Mouse (Mus musculus) MEL (cell line): ENCODE measurements around the gene Msh3. TPM values are rescaled to one million over a fixed set of nuclear protein-coding genes. Genes with fewer than 3 reads are reported as not detected.

ENCODE experiments used
- DNase-seq: peaks from one replicate; pipeline ENCODE4 v3.0.0; 2011; ENCODE audit warnings: low read depth, low spot score
- H3K27ac ChIP-seq: 2 replicates; pipeline ENCODE4 v1.5.1; 2012; ENCODE audit warnings: low read depth, mild to moderate bottlenecking, control low read depth, low read length, moderate library complexity; ENCODE audit not compliant: control insufficient read depth
- H3K27me3 ChIP-seq, 2 experiments: fragments of 150-350 bp in 1 of 2; sonication (generic) in 1 of 2; 2 replicates each; pipeline ENCODE4 v1.6.1; 2012; ENCODE audit warnings: low read length in 2 of 2, mild to moderate bottlenecking in 2 of 2, improper control_type of control experiment in 1 of 2, moderate library complexity in 1 of 2; ENCODE audit not compliant: insufficient read depth in 2 of 2, control insufficient read depth in 1 of 2
- H3K36me3 ChIP-seq, 2 experiments: 2 replicates each; pipeline ENCODE4 v1.6.1; 2012 to 2014; ENCODE audit warnings: low read length in 2 of 2, improper control_type of control experiment in 1 of 2, inconsistent platforms in 1 of 2, mild to moderate bottlenecking in 1 of 2; ENCODE audit not compliant: insufficient read depth in 2 of 2, control insufficient read depth in 1 of 2
- H3K4me1 ChIP-seq, 2 experiments: fragments of 150-350 bp in 1 of 2; sonication (generic) in 1 of 2; 2 replicates each; pipeline ENCODE4 v1.6.1; 2012; ENCODE audit warnings: low read length in 2 of 2, improper control_type of control experiment in 1 of 2, mild to moderate bottlenecking in 1 of 2; ENCODE audit not compliant: insufficient read depth in 2 of 2, control insufficient read depth in 1 of 2
- H3K4me3 ChIP-seq, 2 experiments: fragments of 150-350 bp in 1 of 2; sonication (generic) in 1 of 2; 2 replicates each; pipeline ENCODE4 v1.5.1; 2012; ENCODE audit warnings: low read depth in 2 of 2, low read length in 2 of 2, mild to moderate bottlenecking in 2 of 2, moderate library complexity in 2 of 2, control low read depth in 1 of 2, improper control_type of control experiment in 1 of 2; ENCODE audit not compliant: control insufficient read depth in 1 of 2, insufficient read depth in 1 of 2
- H3K79me2 ChIP-seq: 2 replicates; pipeline ENCODE4 v1.6.1; 2012; ENCODE audit warnings: mild to moderate bottlenecking, low read length, moderate library complexity; ENCODE audit not compliant: control insufficient read depth, poor library complexity, insufficient read depth
- H3K9ac ChIP-seq: 2 replicates; pipeline ENCODE4 v1.6.1; 2012; ENCODE audit warnings: low read depth, mild to moderate bottlenecking, control low read depth, low read length, moderate library complexity; ENCODE audit not compliant: control insufficient read depth, poor library complexity, severe bottlenecking
- H3K9me3 ChIP-seq: fragments of 150-350 bp; sonication (generic); replicated peaks from 2 replicates; pipeline ENCODE4 v1.6.1; 2012; ENCODE audit warnings: mild to moderate bottlenecking, low read length, improper control_type of control experiment, moderate library complexity; ENCODE audit not compliant: insufficient read depth
- BHLHE40 ChIP-seq: IDR thresholded peaks from 2 replicates; pipeline ENCODE4 v1.6.1; 2012; ENCODE audit warnings: low read depth, mild to moderate bottlenecking, inconsistent platforms, low read length, improper control_type of control experiment, borderline replicate concordance
- CHD1 ChIP-seq: IDR thresholded peaks from 2 replicates; pipeline ENCODE4 v1.6.1; 2012; ENCODE audit warnings: low read depth, mild to moderate bottlenecking, inconsistent platforms, low read length, improper control_type of control experiment
- E2F4 ChIP-seq: IDR thresholded peaks from 2 replicates; pipeline ENCODE4 v1.6.1; 2011; ENCODE audit warnings: low read depth, low read length, improper control_type of control experiment, borderline replicate concordance
- ELF1 ChIP-seq: IDR thresholded peaks from 2 replicates; pipeline ENCODE4 v1.6.1; 2014; ENCODE audit warnings: low read depth, mild to moderate bottlenecking, inconsistent platforms, low read length, improper control_type of control experiment, moderate library complexity
- KAT2A ChIP-seq: conservative IDR thresholded peaks from 2 replicates; pipeline ENCODE4 v1.6.1; 2012; ENCODE audit warnings: low read depth, low read length, improper control_type of control experiment, inconsistent platforms
- MAX ChIP-seq: IDR thresholded peaks from 2 replicates; pipeline ENCODE4 v1.6.1; 2011; ENCODE audit warnings: low read length, improper control_type of control experiment
- MAZ ChIP-seq: IDR thresholded peaks from 2 replicates; pipeline ENCODE4 v1.6.1; 2012; ENCODE audit warnings: low read depth, mild to moderate bottlenecking, inconsistent platforms, low read length, improper control_type of control experiment
- MXI1 ChIP-seq: IDR thresholded peaks from 2 replicates; pipeline ENCODE4 v1.6.1; 2011; ENCODE audit warnings: mild to moderate bottlenecking, low read depth, low read length, improper control_type of control experiment
- MYB ChIP-seq: IDR thresholded peaks from 2 replicates; pipeline ENCODE4 v1.6.1; 2011; ENCODE audit warnings: mild to moderate bottlenecking, low read depth, low read length, improper control_type of control experiment
- MYC ChIP-seq: IDR thresholded peaks from 2 replicates; pipeline ENCODE4 v1.6.1; 2011; ENCODE audit warnings: low read depth, mild to moderate bottlenecking, low read length, improper control_type of control experiment, moderate library complexity
- NRF1 ChIP-seq: IDR thresholded peaks from 2 replicates; pipeline ENCODE4 v1.6.1; 2014; ENCODE audit warnings: low read depth, mild to moderate bottlenecking, inconsistent platforms, low read length, improper control_type of control experiment, moderate library complexity; ENCODE audit not compliant: poor library complexity, insufficient read depth, severe bottlenecking
- POLR2A ChIP-seq, 2 experiments: IDR thresholded peaks; 2 replicates each; pipeline ENCODE4 v1.6.1; 2011 to 2012; ENCODE audit warnings: low read length in 2 of 2, mild to moderate bottlenecking in 2 of 2, control low read depth in 1 of 2, improper control_type of control experiment in 1 of 2, low read depth in 1 of 2, moderate library complexity in 1 of 2; ENCODE audit not compliant: control insufficient read depth in 1 of 2, insufficient read depth in 1 of 2, poor library complexity in 1 of 2
- POLR2AphosphoS5 ChIP-seq: IDR thresholded peaks from 2 replicates; pipeline ENCODE4 v1.6.1; 2012; ENCODE audit warnings: low read depth, borderline replicate concordance, mild to moderate bottlenecking, inconsistent platforms, low read length, moderate library complexity, mixed read lengths
- RCOR1 ChIP-seq: IDR thresholded peaks from 2 replicates; pipeline ENCODE4 v1.6.1; 2012; ENCODE audit warnings: low read depth, mild to moderate bottlenecking, inconsistent platforms, low read length, improper control_type of control experiment
- SMC3 ChIP-seq: IDR thresholded peaks from 2 replicates; pipeline ENCODE4 v1.6.1; 2011; ENCODE audit warnings: low read depth, low read length, improper control_type of control experiment
- TBP ChIP-seq: IDR thresholded peaks from 2 replicates; pipeline ENCODE4 v1.8.0; 2011; ENCODE audit warnings: low read depth, low read length, improper control_type of control experiment
- UBTF ChIP-seq: IDR thresholded peaks from 2 replicates; pipeline ENCODE4 v1.6.1; 2012; ENCODE audit warnings: low read depth, mild to moderate bottlenecking, inconsistent platforms, low read length, improper control_type of control experiment, moderate library complexity, borderline replicate concordance; ENCODE audit not compliant: insufficient read depth
- ZKSCAN1 ChIP-seq: IDR thresholded peaks from 2 replicates; pipeline ENCODE4 v1.6.1; 2012; ENCODE audit warnings: low read depth, mild to moderate bottlenecking, inconsistent platforms, low read length, improper control_type of control experiment, moderate library complexity
- ZMIZ1 ChIP-seq: IDR thresholded peaks from 2 replicates; pipeline ENCODE4 v1.6.1; 2012; ENCODE audit warnings: low read depth, mild to moderate bottlenecking, inconsistent platforms, low read length, improper control_type of control experiment, moderate library complexity
- polyA plus RNA-seq, 2 experiments: library from polyadenylated mRNA; stranded (reverse) in 1 of 2; unstranded in 1 of 2; fragments of >175 nt in 1 of 2; fragments of >200 nt in 1 of 2; gene quantifications; 2 replicates each; pipeline versions ENCODE4 v1.2.1 to v1.2.4; 2012; ENCODE audit warnings: low replicate concordance in 2 of 2, low read depth in 1 of 2; ENCODE audit not compliant: insufficient read length in 2 of 2, insufficient read depth in 1 of 2, missing spikeins in 1 of 2
- total RNA-seq: library from RNA; depleted of rRNA; stranded (reverse); fragments of 300-350 nt; gene quantifications from 2 replicates; pipeline ENCODE4 v1.2.3, GENCODE M21; 2012

The Msh3 gene
- total and polyA plus RNA-seq, 3 experiments, result 14.4 to 17.7 TPM; not detected in 1

DNA sequence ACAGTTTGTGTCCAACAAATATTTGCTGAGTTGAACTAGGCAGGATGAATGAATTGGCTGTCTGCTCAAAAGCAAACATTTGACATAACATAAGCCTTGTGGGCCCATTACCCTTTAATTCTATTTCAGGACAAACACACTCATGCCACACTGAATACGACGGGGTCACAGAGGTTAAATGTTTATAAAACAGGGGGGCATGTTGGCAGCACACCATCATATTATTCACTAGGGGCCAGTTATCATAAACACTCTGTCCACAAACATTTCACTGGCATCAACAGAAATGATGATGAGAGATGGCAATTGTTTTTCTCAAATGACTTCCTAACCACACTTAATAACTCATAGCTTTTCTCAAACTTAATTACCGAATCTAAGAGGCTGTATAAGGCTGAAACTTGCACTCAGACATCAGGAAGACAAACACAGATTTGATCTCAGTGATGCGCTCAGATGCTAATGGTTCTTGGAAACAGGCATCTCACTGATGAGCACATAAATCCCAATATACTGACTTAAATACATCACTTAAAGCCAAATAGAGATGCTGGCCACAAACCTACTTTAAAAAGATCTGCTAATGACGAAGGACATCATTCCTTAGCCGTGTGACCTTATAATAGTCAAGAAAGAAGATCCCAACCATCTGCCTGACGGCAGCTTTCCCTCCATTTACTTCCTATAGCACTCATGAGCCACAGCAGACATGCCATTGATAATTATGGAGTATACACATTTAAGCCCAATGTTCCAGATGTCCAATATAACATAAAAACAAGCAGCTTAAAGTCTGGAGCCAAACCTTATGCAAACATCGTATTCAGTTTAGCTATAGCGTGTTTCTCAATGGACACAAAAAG is 122.5 kb downstream of the Msh3 start (continued):
- TF ChIP-seq BHLHE40, result no peak
- no peak for TF ChIP-seq MAX
- TF ChIP-seq RCOR1, result no peak
- TF ChIP-seq, all 39 proteins: peak for 0

DNA sequence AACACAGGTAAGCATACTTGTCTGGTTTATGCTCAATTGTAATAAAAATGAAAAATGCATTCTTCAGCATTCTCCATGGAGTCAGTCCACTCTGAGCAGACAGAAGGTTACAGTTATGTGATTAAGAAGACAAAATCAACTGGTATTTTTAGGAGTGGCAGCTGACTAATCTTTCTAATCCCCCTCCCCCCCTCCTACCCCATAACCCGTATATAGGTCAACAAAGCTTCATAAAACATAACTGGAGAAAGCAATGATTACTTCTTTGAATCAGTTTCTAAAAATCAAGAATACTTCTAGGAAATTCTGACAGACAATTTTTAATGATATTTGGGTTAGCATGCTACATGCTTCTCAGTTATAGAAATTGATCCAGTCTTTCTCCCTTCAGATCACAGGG is 126.8 kb downstream of the Msh3 start:
- Histone ChIP-seq H3K9me3 (no peaks in the 10 kb centered on the region), H3K9ac (no peak overlapping the region), H3K79me2 (no peaks in the 10 kb centered on the region), H3K4me1 (no peaks in the 10 kb centered on the region), H3K4me3 (no peak overlapping the region), H3K27me3 (no peaks in the 10 kb centered on the region), H3K36me3 (no peaks in the 10 kb centered on the region), H3K27ac (no peak overlapping the region)
- no peak for TF ChIP-seq ZMIZ1
- no peak for TF ChIP-seq BHLHE40
- no peak for TF ChIP-seq E2F4
- no peak for TF ChIP-seq MAX
- TF ChIP-seq UBTF, result no peak
- no peak for TF ChIP-seq MAZ
- no peak for TF ChIP-seq MYB
- TF ChIP-seq NRF1, result no peak
- TF ChIP-seq SMC3, result no peak
- no peak for TF ChIP-seq ELF1
- DNase-seq, result no peak

DNA sequence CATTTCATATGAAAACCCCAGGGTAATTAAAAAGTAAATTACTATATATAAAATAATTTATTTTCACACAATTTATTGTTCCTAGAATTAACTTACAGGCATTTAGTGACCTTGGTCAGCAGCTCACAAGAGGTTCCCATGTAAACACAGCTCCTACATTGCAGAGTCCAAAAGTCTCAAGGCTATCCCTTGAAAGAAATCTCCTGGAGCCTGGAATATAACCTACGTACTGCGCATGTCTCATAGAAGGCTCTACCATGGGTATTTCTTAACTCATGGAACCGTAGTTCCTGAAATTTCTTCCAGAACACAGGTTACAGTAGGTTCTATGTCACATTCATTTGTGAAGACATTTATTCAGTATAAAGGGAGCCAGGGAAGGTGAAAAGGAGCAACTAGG is 131.2 kb downstream of the Msh3 start:
- no peaks in the 10 kb centered on the region for H3K27me3 ChIP-seq
- no peak for DNase-seq
- no peaks in the 10 kb centered on the region for H3K79me2 ChIP-seq
- H3K36me3 ChIP-seq, result no peaks in the 10 kb centered on the region; a peak in 1 of 4 replicates
- no peak for TF ChIP-seq ZKSCAN1
- TF ChIP-seq POLR2A (IDR thresholded peaks at IDR 0.05; ENCODE audit: control insufficient read depth in 1 of 2, insufficient read depth in 1 of 2, low read depth in 1 of 2, low read length in 2 of 2, poor library complexity in 1 of 2), result no peak
- TF ChIP-seq KAT2A, result no peak
- TF ChIP-seq MXI1, result no peak
- TF ChIP-seq POLR2AphosphoS5, result no peak
- no peak for TF ChIP-seq MAZ
- TF ChIP-seq CHD1, result no peak
- no peak for TF ChIP-seq MYC
- TF ChIP-seq ZMIZ1, result no peak
- TF ChIP-seq TBP, result no peak
- TF ChIP-seq MYB, result no peak
- no peak overlapping the region for H3K9ac ChIP-seq
- H3K4me3 ChIP-seq, result no peak overlapping the region
- H3K9me3 ChIP-seq, result no peaks in the 10 kb centered on the region
- no peaks in the 10 kb centered on the region for H3K4me1 ChIP-seq
- no peak overlapping the region for H3K27ac ChIP-seq
